Comparison of ENCODE assay signal across 26 mouse cellular contexts in genomic region chr1:89845487-89845886, GRCm38 (mm10).
DNase-seq lines count a peak whose midpoint lies in the region; ATAC-seq and TF ChIP-seq lines count a peak whose summit lies in the region.
"Had no signal": no experiment of that assay in that cellular context is flagged by ENCODE, and none has a peak within 500 bp of the region (broad histone marks: within the 10 kb centered on the region; RNA-seq: fewer than 3 reads in every experiment).

No protein-coding gene starts in this region.

- H3K9ac ChIP-seq in forebrain, postnatal 0 days = no peak overlapping the region
- no peak overlapping the region for H3K9ac ChIP-seq in forebrain, embryonic 14.5 days (ENCODE audit: low read length)
- H3K9ac ChIP-seq: heart, embryonic 13.5 days; hindbrain, embryonic 14.5 days; limb, embryonic 12.5 days; liver, embryonic 15.5 days; lung, embryonic 14.5 days; midbrain, embryonic 15.5 days had no signal

- 73% methylated on average over 4 of the region's 4 CpGs for WGBS in forebrain, postnatal 0 days
- 85% methylated on average over 4 of the region's 4 CpGs for WGBS in forebrain, embryonic 14.5 days

- DNase-seq in forebrain, postnatal 0 days = no peak
- DNase-seq in forebrain, embryonic 14.5 days (ENCODE audit: low spot score) = no peak
- DNase-seq in left cerebral cortex, adult 2 months (ENCODE audit: extremely low spot score in 1 of 2, low spot score in 2 of 2) = no peak
- no peak for DNase-seq in left cerebral cortex, adult 11 months (ENCODE audit: low spot score)
- peak; percentile 19 for DNase-seq in right cerebral cortex, postnatal 25 days
- DNase-seq in right cerebral cortex, postnatal 14 days = no peak
- DNase-seq in telencephalon, adult 2 months (ENCODE audit: low read depth, low spot score) = peak; percentile 45
- DNase-seq in kidney, postnatal 36 days = no peak
- DNase-seq: adrenal gland, postnatal 25 days; cerebellum, adult 18-20 months; kidney, adult 9 months; kidney, postnatal 10 days; layer of hippocampus, postnatal 36 days; lung, embryonic 14.5 days; lung, postnatal 14 days; thymus, adult 2 months; thymus, postnatal 4 days had no signal

- ATAC-seq in forebrain, postnatal 0 days = peak; percentile 3; the same call in 1 of the 2 replicates
- ATAC-seq in forebrain, embryonic 14.5 days = no peak
- ATAC-seq: forebrain, embryonic 16.5 days; intestine, postnatal 0 days; midbrain, embryonic 15.5 days had no signal

- intact Hi-C loops in left cerebral cortex, adult 2 months (cut with DNase I) = loop anchor here (5.0 kb wide), 1 partner anchor 198 kb away; no protein-coding TSS in a partner anchor

- H3K27me3 ChIP-seq in forebrain, postnatal 0 days (ENCODE audit: insufficient read depth, low read length) = no peaks in the 10 kb centered on the region
- H3K27me3 ChIP-seq in forebrain, embryonic 14.5 days (replicated peaks; ENCODE audit: control insufficient read depth, insufficient read depth, low read length) = no peaks in the 10 kb centered on the region
- H3K27me3 ChIP-seq: heart, embryonic 13.5 days; liver, embryonic 15.5 days; midbrain, embryonic 15.5 days had no signal

- H3K4me2 ChIP-seq in forebrain, postnatal 0 days (ENCODE audit: low read depth) = no peak overlapping the region
- no peak overlapping the region for H3K4me2 ChIP-seq in forebrain, embryonic 14.5 days (ENCODE audit: low read length)
- H3K4me2 ChIP-seq: heart, embryonic 13.5 days; hindbrain, embryonic 14.5 days; limb, embryonic 12.5 days; liver, embryonic 15.5 days; lung, embryonic 14.5 days; midbrain, embryonic 15.5 days had no signal

- H3K27ac ChIP-seq in forebrain, postnatal 0 days (ENCODE audit: low read depth, low read length) = no peak overlapping the region
- no peak overlapping the region for H3K27ac ChIP-seq in forebrain, embryonic 14.5 days (ENCODE audit: low read depth, low read length)
- H3K27ac ChIP-seq in left cerebral cortex, adult 2 months = peak overlapping the region; percentile 18
- H3K27ac ChIP-seq: heart, adult 2 months; heart, embryonic 13.5 days; hindbrain, embryonic 14.5 days; limb, embryonic 12.5 days; liver, embryonic 15.5 days; midbrain, embryonic 15.5 days; stomach, postnatal 0 days had no signal

- peaks cover 18% of the 10 kb centered on the region; the same call in 1 of the 2 replicates for H3K36me3 ChIP-seq in forebrain, postnatal 0 days (ENCODE audit: insufficient read depth)
- peaks cover 9% of the 10 kb centered on the region; the same call in 1 of the 2 replicates for H3K36me3 ChIP-seq in forebrain, embryonic 14.5 days (ENCODE audit: control insufficient read depth, insufficient read depth, low read length)
- H3K36me3 ChIP-seq: liver, embryonic 15.5 days had no signal

- TF ChIP-seq CTCF in forebrain, postnatal 0 days (IDR thresholded peaks at IDR 0.05; ENCODE audit: low read depth) = no peak
- no peak for TF ChIP-seq CTCF in left cerebral cortex, adult 2 months (IDR thresholded peaks at IDR 0.05)

- H3K4me3 ChIP-seq in forebrain, postnatal 0 days (ENCODE audit: low read depth, low read length) = no peak overlapping the region
- H3K4me3 ChIP-seq in forebrain, embryonic 14.5 days (ENCODE audit: low read depth, low read length) = no peak overlapping the region
- H3K4me3 ChIP-seq in left cerebral cortex, adult 2 months = no peak overlapping the region
- H3K4me3 ChIP-seq: heart, adult 2 months; heart, embryonic 13.5 days; limb, embryonic 12.5 days; liver, embryonic 15.5 days; midbrain, embryonic 15.5 days had no signal

- H3K9me3 ChIP-seq in forebrain, postnatal 0 days (ENCODE audit: low read length) = no peaks in the 10 kb centered on the region
- H3K9me3 ChIP-seq in forebrain, embryonic 14.5 days (replicated peaks; ENCODE audit: control insufficient read depth, low read length) = no peaks in the 10 kb centered on the region
- H3K9me3 ChIP-seq: heart, embryonic 13.5 days; liver, embryonic 15.5 days; midbrain, embryonic 15.5 days had no signal

- H3K4me1 ChIP-seq in forebrain, postnatal 0 days (ENCODE audit: insufficient read depth) = peaks cover 26% of the 10 kb centered on the region
- peaks cover 36% of the 10 kb centered on the region for H3K4me1 ChIP-seq in forebrain, embryonic 14.5 days (ENCODE audit: control insufficient read depth, insufficient read depth, low read length)
- H3K4me1 ChIP-seq: heart, embryonic 13.5 days; liver, embryonic 15.5 days had no signal

Comparison
In these comparisons a context has a peak if more than half of its experiments do, and no peak if none do; other contexts are left out.
1. DNase-seq: peak in right cerebral cortex, postnatal 25 days (single experiment) and telencephalon, adult 2 months (single experiment); none in forebrain, postnatal 0 days (single experiment), forebrain, embryonic 14.5 days (single experiment), left cerebral cortex, adult 2 months (0 of 2), left cerebral cortex, adult 11 months (single experiment), right cerebral cortex, postnatal 14 days (single experiment) and kidney, postnatal 36 days (0 of 2).